Mouse (Mus musculus): ENCODE results near the gene Btbd11.

Gene Btbd11

DNA sequence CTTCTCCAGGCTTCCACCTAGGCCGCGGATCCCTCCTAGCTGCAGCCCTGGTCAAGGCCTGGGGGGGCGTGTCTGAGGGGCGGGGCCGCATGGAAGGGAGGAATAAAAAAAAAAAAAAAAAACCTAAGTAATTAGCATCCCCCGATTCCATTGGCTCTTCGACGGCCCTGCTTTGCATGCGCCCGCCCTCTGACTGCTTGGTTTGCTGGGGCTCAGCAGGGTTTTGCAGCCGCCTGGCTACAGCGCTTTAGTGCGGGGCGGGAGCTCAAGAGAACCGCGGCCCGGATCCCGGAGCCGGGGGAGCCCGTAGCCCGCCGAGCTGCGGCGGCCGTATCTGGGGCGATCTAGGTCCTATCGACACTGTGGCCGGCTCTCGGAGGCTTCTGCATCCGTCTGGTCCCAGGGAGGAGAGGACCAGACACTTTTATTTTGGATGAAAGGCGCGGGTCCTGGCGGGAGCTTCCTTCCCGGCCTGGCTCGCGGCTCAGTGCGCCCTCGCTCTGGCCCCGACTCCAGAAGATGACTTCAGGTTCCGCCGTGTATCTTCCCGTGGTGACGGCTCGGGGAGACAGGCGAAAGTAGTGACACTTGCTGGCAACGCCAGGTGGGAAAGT, at the start of gene Btbd11:
Btbd11 (plus strand) TSS at position 210 of the 614 bp plus-strand sequence.
- peak; percentile 63 to 66 for DNase-seq (ENCODE audit: low spot score in 2 of 2)

DNA sequence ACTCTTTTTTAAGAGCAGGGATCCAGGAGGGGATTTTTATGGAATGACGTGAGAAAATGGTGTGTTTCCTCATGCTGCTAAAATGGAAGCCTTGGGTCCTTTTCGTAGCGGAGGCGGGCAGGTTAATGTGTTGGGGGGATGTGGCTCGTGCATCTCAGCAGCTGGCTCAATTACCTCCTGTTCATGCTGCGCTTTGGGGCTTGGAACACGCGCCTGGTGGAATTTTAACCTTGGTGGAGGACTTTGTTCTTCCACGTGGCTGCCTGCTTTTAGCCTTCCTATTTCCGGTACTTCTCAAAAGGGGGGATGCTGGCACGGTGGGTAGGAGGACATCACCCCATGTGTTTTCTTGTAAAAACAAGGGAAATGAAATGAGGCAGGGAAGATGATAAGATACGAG, 47.9 kb upstream of the Btbd11 start:
- no peak for DNase-seq (ENCODE audit: low spot score in 2 of 2)

DNA sequence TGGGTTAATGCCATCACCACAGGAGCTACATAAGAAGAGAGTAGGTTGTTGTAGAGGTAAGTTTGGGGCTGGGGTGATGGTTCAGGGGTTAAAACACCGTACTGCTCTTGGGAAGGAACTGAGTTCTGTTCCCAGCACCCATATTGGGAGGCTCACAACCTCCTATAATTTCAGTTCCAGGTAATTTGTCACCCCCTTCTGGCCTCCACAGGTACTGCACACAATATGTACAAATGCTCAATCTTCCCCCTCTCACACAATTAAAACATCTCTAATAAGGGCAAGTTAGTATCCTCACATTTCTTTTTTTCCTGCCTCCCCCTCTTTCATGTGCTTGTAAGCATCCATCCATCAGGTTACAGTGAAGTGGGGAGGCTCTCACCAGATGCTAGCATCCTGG, 44.7 kb upstream of the Btbd11 start:
- no peak for DNase-seq (ENCODE audit: low spot score in 2 of 2)

DNA sequence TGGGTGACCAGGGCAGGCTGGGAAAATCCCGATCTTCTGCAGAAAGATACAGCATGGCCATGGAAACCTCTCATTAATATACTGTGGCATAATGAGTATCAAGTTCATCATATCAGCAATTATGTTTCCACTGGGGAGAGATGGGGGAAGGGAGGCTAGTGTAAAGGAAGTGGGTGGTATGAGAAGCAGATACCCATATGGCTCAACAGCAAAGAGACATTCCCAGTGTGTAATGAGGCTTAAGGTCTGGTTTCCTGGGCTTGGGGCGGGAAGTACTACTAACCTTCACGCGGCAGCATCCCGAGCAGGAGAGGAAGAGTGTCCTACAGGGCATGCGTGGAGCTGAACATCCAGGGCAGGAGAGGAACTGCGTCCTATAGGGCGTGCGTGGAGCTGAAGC, 39.4 kb upstream of the Btbd11 start:
- DNase-seq (ENCODE audit: low spot score in 2 of 2) = no peak

DNA sequence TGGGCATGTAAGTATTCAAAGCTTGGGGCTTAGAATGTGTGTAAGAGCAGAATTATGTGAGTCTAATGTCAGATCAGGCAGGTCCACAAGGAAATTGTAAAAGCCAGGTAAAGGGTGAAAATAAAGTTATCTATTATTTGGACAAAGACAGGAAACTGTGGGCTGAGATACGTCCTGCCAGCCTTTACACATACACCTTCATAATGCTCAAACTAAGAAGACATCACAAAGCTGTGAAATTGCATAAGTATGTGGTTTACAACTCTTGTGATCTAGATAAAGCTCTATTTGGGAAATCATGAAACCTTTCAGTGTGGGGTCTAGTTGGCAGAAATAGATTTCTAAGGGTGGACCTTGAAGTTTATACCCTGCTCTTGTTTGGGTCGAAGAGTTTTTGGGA, 34.1 kb upstream of the Btbd11 start:
- no peak for DNase-seq (ENCODE audit: low spot score in 2 of 2)

DNA sequence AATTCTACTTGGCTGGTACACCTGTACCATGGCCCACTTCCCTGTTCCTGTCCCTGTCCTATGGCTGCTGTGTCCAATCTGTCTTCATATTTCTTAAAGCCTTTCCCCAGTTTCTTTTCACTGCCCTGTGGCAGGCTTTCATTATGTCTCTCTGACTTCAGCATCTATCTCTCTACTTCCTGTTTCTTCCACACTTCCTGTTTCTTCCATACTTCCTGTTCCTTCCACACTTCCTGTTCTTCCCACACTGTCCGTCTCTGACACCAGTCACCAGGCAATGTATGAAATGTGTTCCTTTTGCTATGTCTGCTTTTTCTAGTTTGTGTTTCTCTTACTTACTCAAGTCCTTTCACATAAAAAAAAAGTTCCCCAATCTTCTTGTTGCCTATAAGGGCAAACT, 32.3 kb upstream of the Btbd11 start:
- no peak for DNase-seq (ENCODE audit: low spot score in 2 of 2)

DNA sequence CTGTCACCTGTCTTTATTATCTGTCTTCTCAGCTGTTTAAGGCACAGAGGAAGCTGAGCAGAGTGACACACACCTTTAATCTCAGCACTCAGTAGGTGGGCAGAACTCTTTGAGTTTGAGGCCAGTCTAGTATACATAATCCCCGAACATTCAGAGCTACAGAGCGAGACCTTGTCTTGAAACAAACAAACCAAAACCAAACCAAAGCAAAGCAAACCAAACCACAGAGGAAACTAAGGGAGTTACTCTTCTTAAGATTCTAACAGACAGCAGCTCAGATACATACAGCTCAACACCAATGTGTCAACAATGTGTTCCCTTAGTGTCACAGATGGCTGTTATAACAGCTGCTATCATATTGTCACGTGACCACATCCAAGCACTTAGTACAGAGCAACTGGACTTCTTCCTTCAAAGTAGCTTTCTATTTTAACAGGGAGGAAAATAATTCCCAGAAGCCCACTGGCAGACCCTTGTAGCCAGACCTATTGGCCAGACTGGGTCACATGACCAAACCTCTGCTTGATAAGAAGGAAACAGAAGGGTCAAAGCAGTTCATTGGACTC, 27.0 kb upstream of the Btbd11 start:
- DNase-seq (ENCODE audit: low spot score in 2 of 2) = no peak

DNA sequence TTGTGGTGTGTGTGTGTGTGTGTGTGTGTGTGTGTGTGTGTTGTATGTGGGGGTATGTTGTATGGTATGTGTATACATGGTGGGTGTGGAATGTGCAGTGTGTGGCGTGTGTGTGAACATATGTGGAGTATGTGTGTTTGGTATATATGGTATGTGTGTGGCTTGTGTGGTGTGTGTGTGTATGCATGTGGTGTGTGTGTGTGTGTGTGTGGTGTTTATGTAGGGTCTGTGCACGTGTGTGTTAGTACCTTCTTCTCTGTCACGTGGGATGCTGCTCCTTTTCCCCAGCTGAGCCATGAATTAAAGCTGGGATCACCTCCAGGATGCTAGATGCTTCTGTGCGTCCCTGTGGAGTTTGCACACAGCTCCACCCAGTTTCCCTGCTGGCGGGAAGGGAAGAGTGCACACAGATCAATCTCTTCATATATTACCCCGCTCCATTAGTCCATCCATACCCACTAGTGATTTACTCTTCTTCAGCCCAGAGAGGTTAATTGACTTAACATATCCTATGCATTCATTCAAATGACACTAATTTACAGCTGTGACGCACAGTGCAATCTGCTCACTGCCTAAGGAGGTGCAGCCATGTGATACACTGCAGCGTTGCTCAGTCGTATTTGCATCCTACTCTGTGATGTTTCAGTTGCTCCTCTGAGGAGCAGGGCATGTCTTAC, 23.7 kb upstream of the Btbd11 start:
- DNase-seq (ENCODE audit: low spot score in 2 of 2) = no peak

DNA sequence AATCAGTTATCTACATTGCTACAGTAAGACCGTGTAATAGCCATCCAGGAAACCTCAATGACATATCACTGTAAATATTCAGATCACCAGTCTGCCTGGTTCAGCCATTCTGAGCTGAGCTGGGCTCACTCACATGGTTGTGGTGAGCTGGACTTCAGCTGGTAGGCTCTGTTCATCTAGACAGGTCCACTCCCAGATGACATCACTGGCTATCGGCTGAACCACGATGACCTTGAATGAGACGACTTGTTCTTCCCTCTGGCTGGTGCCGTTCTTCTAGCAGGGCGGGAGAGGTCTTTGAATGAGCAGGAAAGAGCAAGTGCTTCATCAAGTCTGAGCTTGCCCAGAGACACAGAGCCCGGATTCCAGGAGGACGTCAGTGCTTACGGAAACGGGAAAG, 19.7 kb upstream of the Btbd11 start:
- DNase-seq (ENCODE audit: low spot score in 2 of 2) = no peak

DNA sequence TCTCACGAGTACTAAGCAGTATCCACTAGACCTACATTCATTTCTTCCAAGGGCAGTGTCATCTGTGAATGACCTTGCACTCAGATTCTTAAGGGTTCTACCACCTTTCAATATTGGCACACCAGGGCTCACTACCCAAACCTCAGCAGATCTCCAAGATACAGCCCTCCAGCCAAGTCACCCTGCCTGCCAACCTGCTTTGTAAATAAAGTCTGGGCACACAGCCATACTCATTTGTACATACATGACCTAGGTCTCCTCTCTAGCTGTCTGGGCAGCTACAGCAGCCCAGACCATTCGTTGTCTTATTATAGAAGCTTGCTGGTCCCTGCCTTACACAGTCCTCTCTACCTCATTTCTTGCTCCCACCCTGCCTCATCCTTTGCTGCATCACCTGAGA, 15.3 kb upstream of the Btbd11 start:
- DNase-seq (ENCODE audit: low spot score in 2 of 2) = no peak

DNA sequence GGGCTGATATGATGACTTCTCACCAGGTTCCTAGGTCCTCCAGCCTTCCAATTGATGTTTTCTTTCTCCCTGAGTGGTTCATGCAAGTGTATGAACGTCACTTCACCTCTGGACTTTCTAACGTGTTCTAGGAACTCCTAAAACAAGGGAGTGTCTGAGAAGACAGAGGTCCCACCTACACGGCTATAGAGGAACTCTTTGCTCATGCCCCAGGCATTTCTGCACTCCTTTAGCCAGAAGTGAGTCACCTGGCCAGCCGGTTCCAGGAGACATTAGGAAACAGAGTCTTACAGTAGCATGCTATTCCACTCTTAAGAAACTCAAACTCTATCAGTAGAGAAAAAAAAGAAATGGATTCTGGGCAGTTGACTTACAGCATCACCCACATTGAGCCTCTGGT, 14.5 kb upstream of the Btbd11 start:
- no peak for DNase-seq (ENCODE audit: low spot score in 2 of 2)

DNA sequence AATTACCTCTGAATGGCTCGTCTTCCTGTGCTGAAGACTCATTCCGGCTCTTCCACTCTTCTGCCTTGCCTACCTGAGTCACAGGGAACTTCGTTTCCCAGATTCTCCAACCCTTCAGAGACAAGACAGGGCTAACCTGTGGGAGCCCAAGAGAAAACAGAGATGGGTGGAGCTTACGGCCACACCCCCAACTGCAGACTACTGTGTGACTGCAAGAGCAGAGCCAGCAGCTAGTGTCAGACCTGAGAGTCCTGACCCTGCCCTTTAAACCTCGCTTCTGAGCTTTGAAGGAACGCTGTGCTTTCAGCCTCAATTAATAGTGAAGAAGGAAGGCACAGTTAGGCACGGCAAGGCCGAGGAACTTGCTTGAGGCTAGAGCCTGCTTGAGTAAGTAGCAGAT, 7.6 kb upstream of the Btbd11 start:
- DNase-seq (ENCODE audit: low spot score in 2 of 2) = no peak

DNA sequence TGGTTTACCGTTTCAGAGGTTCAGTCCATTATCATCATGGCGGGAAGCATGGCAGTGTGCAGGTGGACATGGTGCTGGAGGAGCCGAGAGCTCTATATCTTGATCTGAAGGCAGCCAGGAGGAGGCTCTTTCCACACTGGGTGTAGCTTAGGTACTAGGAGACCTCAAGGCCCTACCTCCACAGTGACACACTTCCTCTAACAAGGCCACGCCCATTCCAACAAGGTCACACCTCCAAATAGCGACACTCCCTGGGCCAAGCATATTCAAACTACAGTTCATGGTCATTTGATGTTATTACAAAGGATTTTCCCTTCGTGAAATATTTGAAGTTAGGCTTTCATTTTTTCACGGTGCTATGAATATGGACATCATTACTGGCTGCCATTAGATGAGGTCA, 3.6 kb upstream of the Btbd11 start:
- DNase-seq (ENCODE audit: low spot score in 2 of 2) = no peak

DNA sequence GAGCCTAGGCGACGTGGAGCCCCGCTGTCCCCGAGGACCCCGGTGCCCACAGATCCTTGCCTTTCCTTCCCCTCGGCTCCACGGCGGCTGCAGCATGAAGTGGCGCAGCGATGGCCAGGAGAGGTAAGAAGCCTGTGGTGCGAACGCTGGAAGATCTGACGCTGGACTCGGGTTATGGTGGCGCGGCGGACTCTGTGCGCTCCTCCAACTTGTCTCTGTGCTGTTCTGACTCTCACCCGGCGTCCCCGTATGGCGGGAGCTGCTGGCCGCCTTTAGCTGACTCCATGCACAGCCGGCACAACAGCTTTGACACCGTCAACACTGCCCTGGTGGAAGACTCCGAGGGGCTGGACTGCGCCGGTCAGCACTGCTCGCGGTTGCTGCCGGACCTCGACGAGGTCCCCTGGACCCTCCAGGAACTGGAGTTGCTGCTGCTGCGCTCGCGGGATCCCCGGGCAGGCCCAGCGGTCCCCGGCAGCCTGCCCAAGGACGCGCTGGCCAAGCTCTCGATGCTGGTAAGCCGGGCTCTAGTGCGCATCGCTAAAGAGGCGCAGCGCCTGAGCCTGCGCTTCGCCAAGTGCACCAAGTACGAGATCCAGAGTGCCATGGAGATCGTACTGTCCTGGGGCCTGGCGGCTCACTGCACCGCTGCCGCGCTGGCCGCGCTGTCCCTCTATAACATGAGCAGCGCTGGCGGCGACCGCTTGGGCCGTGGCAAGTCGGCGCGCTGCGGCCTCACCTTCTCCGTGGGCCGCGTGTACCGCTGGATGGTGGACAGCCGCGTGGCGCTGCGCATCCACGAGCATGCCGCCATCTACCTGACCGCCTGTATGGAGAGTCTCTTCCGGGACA, 831 bp downstream of the Btbd11 start:
- DNase-seq (ENCODE audit: low spot score in 2 of 2) = peak; percentile 12 to 17

DNA sequence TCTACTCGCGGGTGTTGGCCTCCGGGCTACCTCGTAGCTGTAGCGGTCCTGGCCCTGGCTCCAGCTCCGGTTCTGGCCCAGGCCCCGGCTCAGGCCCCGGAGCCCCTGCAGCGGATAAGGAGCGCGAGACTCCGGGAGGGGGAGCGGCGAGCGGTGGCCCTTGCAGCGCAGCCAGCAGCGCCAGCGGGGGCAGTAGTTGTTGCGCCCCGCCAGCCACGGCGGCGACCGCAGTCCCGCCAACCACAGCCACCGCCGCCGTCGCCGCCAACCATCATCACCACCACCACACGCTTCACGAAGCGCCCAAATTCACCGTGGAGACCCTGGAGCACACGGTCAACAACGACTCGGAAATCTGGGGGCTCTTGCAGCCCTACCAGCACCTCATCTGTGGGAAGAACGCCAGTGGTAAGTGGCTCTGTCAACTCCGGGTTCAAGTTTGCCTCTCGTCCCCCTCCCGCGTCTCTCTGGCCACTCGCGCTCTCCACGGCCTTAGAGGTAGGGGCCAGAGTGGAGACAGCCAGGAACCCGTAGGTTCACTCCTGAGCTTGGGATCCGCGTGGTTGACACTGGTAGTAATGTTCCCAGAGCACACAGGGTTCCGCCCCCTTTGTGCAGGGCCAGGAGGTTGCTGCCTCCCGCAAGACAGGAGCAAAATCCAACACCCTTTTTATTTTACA, 1.6 kb downstream of the Btbd11 start:
- peak in 1 of 2 experiments; percentile 9 for DNase-seq (ENCODE audit: low spot score in 2 of 2)

DNA sequence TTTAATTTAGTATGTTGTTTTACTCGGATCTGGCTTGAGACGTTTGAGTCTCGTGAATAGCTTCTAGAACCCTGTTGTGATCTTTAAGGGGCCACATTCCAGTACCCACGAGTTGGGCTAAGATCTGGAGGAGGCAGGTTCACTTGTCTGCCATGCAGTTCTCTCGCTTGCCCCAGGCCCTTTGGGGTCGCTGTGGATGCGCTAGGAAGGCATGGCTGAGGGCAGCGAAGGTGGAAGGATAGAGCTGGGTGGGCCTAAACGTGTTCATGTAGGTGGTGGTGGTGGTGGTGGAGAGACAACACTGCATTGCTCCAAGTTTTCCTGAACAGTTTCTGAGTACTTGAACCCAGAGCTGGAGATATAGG, 2.1 kb downstream of the Btbd11 start:
- DNase-seq (ENCODE audit: low spot score in 2 of 2) = peak in 1 of 2 experiments; percentile 5

DNA sequence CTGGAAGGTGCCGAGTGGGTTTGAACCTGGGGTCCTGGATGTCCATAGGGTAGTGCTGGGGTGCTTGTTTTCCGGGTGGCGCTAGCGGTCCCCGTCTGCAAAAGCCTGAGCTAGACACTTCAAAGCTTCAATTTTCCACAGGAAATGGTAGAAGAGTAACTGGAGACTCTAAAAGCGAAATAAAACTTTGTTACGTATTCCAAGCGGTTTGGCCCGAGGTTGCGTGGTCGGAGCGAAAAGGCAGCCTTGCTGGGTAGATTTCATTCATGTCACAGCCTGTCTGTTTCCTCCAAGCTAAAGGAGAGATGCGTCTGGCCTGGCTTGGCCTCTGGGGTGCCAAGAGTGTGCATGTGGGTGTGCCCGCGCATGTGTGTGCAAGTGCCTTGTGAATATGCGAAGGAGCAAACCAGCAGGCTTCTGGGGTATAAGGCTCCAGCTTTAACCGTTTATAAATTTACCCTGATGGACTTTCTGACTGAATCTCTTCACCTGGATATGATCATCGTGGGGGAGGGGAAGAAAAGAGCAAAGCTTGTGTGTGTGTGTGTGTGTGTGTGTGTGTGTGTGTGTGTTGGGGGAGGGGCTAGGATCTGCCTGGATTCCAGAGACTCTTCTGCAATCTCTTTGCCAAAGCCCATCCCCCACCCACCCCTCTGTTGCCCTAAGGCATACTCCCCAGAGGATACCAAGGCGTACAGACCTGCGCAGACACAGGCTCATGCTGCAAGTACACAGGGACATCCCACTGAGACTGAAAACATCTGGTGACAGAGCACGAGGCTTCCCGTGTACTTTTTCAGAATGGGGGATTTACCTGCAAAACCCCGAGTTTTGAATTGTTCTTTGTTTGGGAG, 2.9 kb downstream of the Btbd11 start:
- DNase-seq (ENCODE audit: low spot score in 2 of 2) = no peak

DNA sequence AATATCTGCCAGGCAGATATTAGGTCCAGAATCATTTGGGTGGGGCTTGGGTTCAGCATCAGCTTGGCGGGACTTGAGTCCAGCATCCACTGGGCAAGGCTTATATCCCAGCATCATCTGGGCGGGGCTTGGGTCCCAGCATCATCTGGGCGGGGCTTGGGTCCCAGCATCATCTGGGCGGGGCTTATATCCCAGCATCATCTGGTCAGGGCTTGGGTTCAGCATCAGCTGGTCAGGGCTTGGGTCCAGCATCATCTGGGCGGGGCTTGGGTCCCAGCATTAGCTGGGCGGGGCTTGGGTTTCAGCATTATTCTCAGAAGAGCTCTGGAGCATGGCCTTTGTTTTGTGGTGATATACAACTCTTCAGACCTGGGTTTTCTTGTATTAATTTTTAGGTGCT, 6.4 kb downstream of the Btbd11 start:
- DNase-seq (ENCODE audit: low spot score in 2 of 2) = no peak

DNA sequence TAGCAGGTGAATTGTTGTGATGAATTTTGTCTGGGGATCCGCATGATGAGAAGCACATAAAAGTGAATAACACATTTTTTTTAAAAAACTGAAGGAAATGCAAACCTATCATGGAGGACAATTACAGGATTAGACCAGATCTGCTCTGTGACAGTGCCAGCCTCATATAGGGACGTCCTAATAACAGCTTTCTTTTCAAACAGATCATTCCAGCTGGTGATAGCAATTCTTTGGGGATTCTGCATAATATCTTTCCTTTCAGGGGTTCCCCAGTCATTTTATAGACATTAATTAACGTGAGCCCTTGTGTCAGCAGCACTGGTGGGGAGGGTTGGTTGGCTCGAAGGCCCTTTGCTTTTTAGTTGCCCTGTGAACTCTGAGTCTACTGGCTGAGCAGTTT, 7.9 kb downstream of the Btbd11 start:
- no peak for DNase-seq (ENCODE audit: low spot score in 2 of 2)

DNA sequence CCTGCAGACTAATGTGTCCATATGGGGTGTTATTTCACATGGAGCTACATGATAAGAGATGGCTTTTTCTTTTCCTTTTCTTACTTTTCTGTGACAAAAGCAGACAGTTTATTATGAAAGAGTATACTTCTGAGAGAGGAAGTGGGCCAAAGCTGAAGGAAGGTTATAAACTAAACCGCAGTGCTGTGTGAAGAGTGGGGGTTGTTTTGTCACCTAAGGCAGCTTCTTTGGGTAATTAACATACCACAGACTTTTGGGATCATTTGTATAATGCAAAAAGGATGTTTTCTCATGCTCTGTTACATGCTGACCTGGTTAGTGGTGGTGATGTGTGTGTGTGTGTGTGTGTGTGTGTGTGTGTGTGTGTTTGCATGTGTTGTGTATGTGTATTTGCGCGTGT, 24.5 kb downstream of the Btbd11 start:
- DNase-seq (ENCODE audit: low spot score in 2 of 2) = no peak

All from frontal cortex, postnatal 25 days (tissue).